Mouse (Mus musculus) G1E (cell line): ENCODE data around the gene Cryba4.

ENCODE experiments used
- CTCF ChIP-seq: IDR thresholded peaks from 2 replicates; pipeline ENCODE4 v1.5.1; 2012; ENCODE audit warnings: low read depth, low read length, inconsistent platforms, mixed read lengths
- GATA1 ChIP-seq: IDR thresholded peaks from 2 replicates; pipeline ENCODE4 v1.6.1; 2012; ENCODE audit warnings: borderline replicate concordance, low read length, inconsistent platforms, mixed read lengths
- GATA2 ChIP-seq: IDR thresholded peaks from 2 replicates; pipeline ENCODE4 v1.6.1; 2012; ENCODE audit warnings: low read depth, low read length, inconsistent platforms, borderline replicate concordance
- POLR2AphosphoS5 ChIP-seq: IDR thresholded peaks from 2 replicates; pipeline ENCODE4 v1.6.1; 2012; ENCODE audit warnings: low read depth, low read length, inconsistent platforms; ENCODE audit not compliant: insufficient replicate concordance
- TAL1 ChIP-seq: conservative IDR thresholded peaks from 2 replicates; pipeline ENCODE4 v1.6.1; 2012; ENCODE audit warnings: low read depth, low read length, inconsistent platforms, mixed read lengths

DNA sequence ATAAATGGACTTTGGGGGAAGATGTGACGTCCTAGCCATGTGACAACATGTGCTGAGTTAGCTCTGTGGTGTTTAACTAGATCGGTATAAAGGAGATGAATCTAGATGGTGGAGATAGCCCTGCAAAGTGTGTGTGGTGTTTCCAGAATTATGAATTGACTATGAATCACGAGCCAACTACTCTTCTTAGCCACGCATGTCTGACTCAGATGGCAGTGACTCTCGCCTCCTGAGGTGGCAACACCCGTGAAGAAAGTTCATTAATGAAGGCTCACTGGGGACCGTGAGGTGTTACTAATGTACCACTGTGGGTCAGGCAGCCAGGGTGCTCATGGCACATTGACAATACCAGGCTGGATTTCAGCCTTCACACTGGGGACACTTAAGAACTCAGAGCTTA lies 11.8 kb upstream of the Cryba4 start:
- TF ChIP-seq GATA1 (no peak), CTCF (no peak), POLR2AphosphoS5 (no peak), TAL1 (no peak), GATA2 (no peak)
